Mouse (Mus musculus): Measurements from ENCODE around the gene Gm10974.

Gm10974 gene

GRCm38 (mm10) chr7:66365904-66366303 is at the start of gene Gm10974:
TSS of gene Gm10974 (plus strand) at chr7:66365905.
- DNase-seq = no peak

- no peak for DNase-seq
Observed at GRCm38 (mm10) chr7:66318147-66318546, 47.6 kb upstream of the Gm10974 start.

- DNase-seq = no peak
Observed at GRCm38 (mm10) chr7:66320996-66321395, 44.7 kb upstream of the Gm10974 start.

- DNase-seq = no peak
Observed at GRCm38 (mm10) chr7:66323252-66324015, 42.3 kb upstream of the Gm10974 start.

- DNase-seq = no peak
Observed at GRCm38 (mm10) chr7:66325419-66326053, 40.2 kb upstream of the Gm10974 start.

GRCm38 (mm10) chr7:66327516-66327915 is 38.2 kb upstream of the Gm10974 start:
- no peak for DNase-seq

- no peak for DNase-seq
Observed at GRCm38 (mm10) chr7:66330610-66331009, 35.1 kb upstream of the Gm10974 start.

GRCm38 (mm10) chr7:66332340-66332739 is 33.4 kb upstream of the Gm10974 start:
- no peak for DNase-seq

GRCm38 (mm10) chr7:66333906-66334500 is 31.7 kb upstream of the Gm10974 start:
- no peak for DNase-seq

GRCm38 (mm10) chr7:66336955-66337354 is 28.8 kb upstream of the Gm10974 start:
- no peak for DNase-seq

GRCm38 (mm10) chr7:66339625-66340024 is 26.1 kb upstream of the Gm10974 start:
- no peak for DNase-seq

- no peak for DNase-seq
Observed at GRCm38 (mm10) chr7:66340044-66340443, 25.7 kb upstream of the Gm10974 start.

- peak; percentile 44 for DNase-seq
Observed at GRCm38 (mm10) chr7:66342323-66342722, 23.4 kb upstream of the Gm10974 start.

GRCm38 (mm10) chr7:66342831-66343230 is 22.9 kb upstream of the Gm10974 start:
- DNase-seq = no peak

- DNase-seq = no peak
Observed at GRCm38 (mm10) chr7:66343307-66343706, 22.4 kb upstream of the Gm10974 start.

- no peak for DNase-seq
Observed at GRCm38 (mm10) chr7:66346959-66347663, 18.6 kb upstream of the Gm10974 start.

- DNase-seq = no peak
Observed at GRCm38 (mm10) chr7:66348588-66348987, 17.1 kb upstream of the Gm10974 start.

- DNase-seq = no peak
Observed at GRCm38 (mm10) chr7:66349670-66350069, 16.0 kb upstream of the Gm10974 start.

- DNase-seq = no peak
Observed at GRCm38 (mm10) chr7:66351074-66351473, 14.6 kb upstream of the Gm10974 start.

- DNase-seq = no peak
Observed at GRCm38 (mm10) chr7:66354911-66355310, 10.8 kb upstream of the Gm10974 start.

- DNase-seq = no peak
Observed at GRCm38 (mm10) chr7:66355791-66356522, 9.7 kb upstream of the Gm10974 start.

- no peak for DNase-seq
Observed at GRCm38 (mm10) chr7:66358461-66358860, 7.2 kb upstream of the Gm10974 start.

GRCm38 (mm10) chr7:66359044-66359443 is 6.7 kb upstream of the Gm10974 start:
- no peak for DNase-seq

All from right cerebral cortex, postnatal 4 days (tissue).